Mouse (Mus musculus): ENCODE measurements around the gene Zbtb32. TPM values are rescaled to one million over a fixed set of nuclear protein-coding genes. Genes with fewer than 3 reads are reported as not detected.

Gene Zbtb32
- polyA plus RNA-seq, 1 experiment: 180 TPM

DNA sequence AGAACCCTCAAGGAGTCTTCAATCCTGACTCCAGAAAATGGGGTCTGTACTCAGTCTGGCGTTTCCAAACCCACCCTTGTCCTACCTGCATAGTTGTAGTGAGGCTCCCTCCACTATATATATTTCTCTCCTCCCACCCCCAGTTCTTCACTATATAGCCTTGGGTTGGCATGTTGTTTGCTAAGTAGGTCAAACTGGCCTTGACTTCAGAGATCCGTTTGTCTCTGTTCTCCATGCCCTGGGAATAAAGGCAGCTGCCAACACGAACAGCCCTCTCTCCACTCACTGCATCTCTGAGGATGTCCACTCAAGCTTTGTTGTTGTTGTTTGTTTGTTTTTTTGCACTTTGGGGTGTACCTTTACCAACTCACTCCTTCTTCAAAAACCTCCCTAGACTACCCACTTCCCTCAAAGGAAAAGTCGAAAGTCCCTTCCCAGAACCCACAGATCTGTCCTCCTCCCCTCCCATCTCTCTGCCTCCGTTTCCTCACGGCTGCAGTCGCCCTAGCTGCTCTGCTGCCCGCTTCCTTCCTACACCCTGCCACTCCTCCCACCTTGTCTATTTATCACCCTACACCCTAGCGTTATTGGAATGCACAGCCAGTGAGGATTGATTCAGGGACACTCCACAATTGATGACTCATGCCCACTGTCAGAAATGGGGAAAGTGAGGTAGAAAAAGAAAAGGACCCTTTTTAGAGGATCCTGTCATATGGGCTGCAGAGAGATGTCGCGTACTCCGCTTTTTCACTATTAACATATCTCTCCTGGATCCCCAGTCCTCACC lies 39.9 kb downstream of the Zbtb32 start:
- peak overlapping the region; percentile 79 for H3K27ac ChIP-seq (ENCODE audit: control insufficient read depth, insufficient read depth, low read depth, low read length)
- TF ChIP-seq CTCF (IDR thresholded peaks at IDR 0.05; ENCODE audit: control insufficient read depth, insufficient read depth, insufficient replicate concordance, low read depth, low read length) (no peak), POLR2A (IDR thresholded peaks at IDR 0.05; ENCODE audit: control insufficient read depth, low read depth, low read length) (no peak)
- H3K4me1 ChIP-seq (ENCODE audit: control insufficient read depth, insufficient read depth, low read length): peaks cover 25% of the 10 kb centered on the region
- peak overlapping the region; percentile 94 for H3K4me3 ChIP-seq (ENCODE audit: control insufficient read depth, low read depth, low read length)
- no peaks in the 10 kb centered on the region for H3K27me3 ChIP-seq (ENCODE audit: control insufficient read depth, insufficient read depth, low read length)
- H3K36me3 ChIP-seq (ENCODE audit: control insufficient read depth, insufficient read depth, low read length): no peaks in the 10 kb centered on the region; the same call in 1 of the 2 replicates

DNA sequence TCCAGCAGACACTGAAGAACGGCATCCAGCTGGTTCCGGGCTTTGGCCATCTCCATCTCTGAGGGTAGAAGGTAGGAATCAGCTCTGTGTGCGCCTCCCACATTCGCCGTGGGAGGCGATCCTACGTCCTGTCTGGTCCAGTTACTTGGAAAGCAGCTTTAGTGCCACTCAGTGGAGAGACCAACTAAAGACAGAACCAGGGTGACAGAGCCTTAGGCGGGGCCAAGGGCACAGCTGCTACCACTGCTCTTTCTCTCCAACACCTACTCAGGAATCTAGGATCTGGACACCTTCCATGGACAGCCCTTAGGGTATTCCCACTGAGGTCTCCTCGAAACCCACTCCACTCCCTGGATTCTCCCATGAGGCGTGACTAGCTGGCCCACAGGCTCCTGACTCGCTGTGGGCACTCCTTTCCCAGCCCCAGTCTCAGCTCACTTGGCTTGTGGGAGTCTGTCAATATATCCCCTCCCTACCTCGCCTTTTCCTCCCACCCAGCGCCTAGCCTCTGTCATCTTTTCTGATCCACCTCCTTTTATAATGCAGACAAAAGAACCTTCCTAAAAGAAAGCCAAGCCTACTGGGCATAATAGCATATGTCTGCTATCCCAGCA lies 40.7 kb downstream of the Zbtb32 start:
- peaks cover 30% of the 10 kb centered on the region for H3K4me1 ChIP-seq (ENCODE audit: control insufficient read depth, insufficient read depth, low read length)
- H3K4me3 ChIP-seq (ENCODE audit: control insufficient read depth, low read depth, low read length): peak overlapping the region; percentile 94
- no peaks in the 10 kb centered on the region for H3K27me3 ChIP-seq (ENCODE audit: control insufficient read depth, insufficient read depth, low read length)
- TF ChIP-seq CTCF (IDR thresholded peaks at IDR 0.05; ENCODE audit: control insufficient read depth, insufficient read depth, insufficient replicate concordance, low read depth, low read length) (no peak), POLR2A (IDR thresholded peaks at IDR 0.05; ENCODE audit: control insufficient read depth, low read depth, low read length) (no peak)
- H3K27ac ChIP-seq (ENCODE audit: control insufficient read depth, insufficient read depth, low read depth, low read length): no peak overlapping the region; the same call in 1 of the 2 replicates
- H3K36me3 ChIP-seq (ENCODE audit: control insufficient read depth, insufficient read depth, low read length): no peaks in the 10 kb centered on the region; the same call in 1 of the 2 replicates

GRCm38 (mm10) chr7:30556894-30557536 lies 41.7 kb downstream of the Zbtb32 start:
- no peak overlapping the region for H3K4me3 ChIP-seq (ENCODE audit: control insufficient read depth, low read depth, low read length)
- H3K4me1 ChIP-seq (ENCODE audit: control insufficient read depth, insufficient read depth, low read length): peaks cover 32% of the 10 kb centered on the region
- TF ChIP-seq POLR2A (IDR thresholded peaks at IDR 0.05; ENCODE audit: control insufficient read depth, low read depth, low read length) (no peak), CTCF (IDR thresholded peaks at IDR 0.05; ENCODE audit: control insufficient read depth, insufficient read depth, insufficient replicate concordance, low read depth, low read length) (no peak)
- H3K36me3 ChIP-seq (ENCODE audit: control insufficient read depth, insufficient read depth, low read length): no peaks in the 10 kb centered on the region; the same call in 1 of the 2 replicates
- no peaks in the 10 kb centered on the region for H3K27me3 ChIP-seq (ENCODE audit: control insufficient read depth, insufficient read depth, low read length)
- no peak overlapping the region for H3K27ac ChIP-seq (ENCODE audit: control insufficient read depth, insufficient read depth, low read depth, low read length)

GRCm38 (mm10) chr7:30553810-30554584 lies 44.7 kb downstream of the Zbtb32 start:
- no peaks in the 10 kb centered on the region; the same call in 1 of the 2 replicates for H3K36me3 ChIP-seq (ENCODE audit: control insufficient read depth, insufficient read depth, low read length)
- H3K4me3 ChIP-seq (ENCODE audit: control insufficient read depth, low read depth, low read length): peak overlapping the region; percentile 100
- no peak for TF ChIP-seq POLR2A (IDR thresholded peaks at IDR 0.05; ENCODE audit: control insufficient read depth, low read depth, low read length)
- TF ChIP-seq CTCF (IDR thresholded peaks at IDR 0.05; ENCODE audit: control insufficient read depth, insufficient read depth, insufficient replicate concordance, low read depth, low read length): 0 out of 2 replicates have a peak, but pooled peaks have one; percentile 11
- H3K27me3 ChIP-seq (ENCODE audit: control insufficient read depth, insufficient read depth, low read length): no peaks in the 10 kb centered on the region
- peaks cover 28% of the 10 kb centered on the region for H3K4me1 ChIP-seq (ENCODE audit: control insufficient read depth, insufficient read depth, low read length)
- peak overlapping the region; percentile 41; the same call in 1 of the 2 replicates for H3K27ac ChIP-seq (ENCODE audit: control insufficient read depth, insufficient read depth, low read depth, low read length)

DNA sequence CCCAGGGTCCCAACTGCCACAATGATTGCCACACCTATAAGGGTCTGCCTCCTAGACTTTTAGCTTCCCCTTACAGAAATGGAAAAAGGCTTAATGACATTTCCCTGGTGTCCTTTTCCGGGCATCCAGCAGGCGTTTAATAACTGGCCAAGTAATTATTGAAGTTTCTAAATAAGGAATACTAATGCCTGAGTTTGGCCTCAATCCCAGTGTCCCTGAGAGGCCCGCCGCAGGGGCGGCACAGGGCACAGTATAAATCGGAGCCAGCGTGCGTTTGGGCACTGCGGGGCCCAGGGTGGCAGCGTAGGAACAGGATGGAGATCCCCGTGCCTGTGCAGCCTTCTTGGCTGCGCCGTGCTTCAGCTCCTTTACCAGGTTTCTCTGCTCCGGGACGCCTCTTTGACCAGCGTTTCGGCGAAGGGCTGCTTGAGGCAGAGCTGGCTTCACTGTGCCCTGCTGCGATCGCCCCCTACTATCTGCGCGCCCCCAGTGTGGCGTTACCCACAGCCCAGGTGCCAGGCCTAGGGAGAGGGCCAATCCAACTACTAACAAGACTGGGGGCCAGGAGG lies 45.6 kb downstream of the Zbtb32 start:
- H3K36me3 ChIP-seq (ENCODE audit: control insufficient read depth, insufficient read depth, low read length): no peaks in the 10 kb centered on the region; the same call in 1 of the 2 replicates
- peak overlapping the region; percentile 100 for H3K4me3 ChIP-seq (ENCODE audit: control insufficient read depth, low read depth, low read length)
- no peak for TF ChIP-seq CTCF (IDR thresholded peaks at IDR 0.05; ENCODE audit: control insufficient read depth, insufficient read depth, insufficient replicate concordance, low read depth, low read length)
- TF ChIP-seq POLR2A (IDR thresholded peaks at IDR 0.05; ENCODE audit: control insufficient read depth, low read depth, low read length): no peak
- no peaks in the 10 kb centered on the region for H3K27me3 ChIP-seq (ENCODE audit: control insufficient read depth, insufficient read depth, low read length)
- peak overlapping the region; percentile 100 for H3K27ac ChIP-seq (ENCODE audit: control insufficient read depth, insufficient read depth, low read depth, low read length)
- H3K4me1 ChIP-seq (ENCODE audit: control insufficient read depth, insufficient read depth, low read length): peaks cover 25% of the 10 kb centered on the region

- H3K27ac ChIP-seq (ENCODE audit: control insufficient read depth, insufficient read depth, low read depth, low read length): peak within 1 kb of the TSS; percentile 100
- H3K36me3 ChIP-seq (ENCODE audit: control insufficient read depth, insufficient read depth, low read length): no peaks in the 10 kb centered on the region; the same call in 1 of the 2 replicates
- TF ChIP-seq POLR2A (IDR thresholded peaks at IDR 0.05; ENCODE audit: control insufficient read depth, low read depth, low read length) (peak; percentile 66), CTCF (IDR thresholded peaks at IDR 0.05; ENCODE audit: control insufficient read depth, insufficient read depth, insufficient replicate concordance, low read depth, low read length) (no peak; the same call in 1 of the 2 replicates)
- H3K4me1 ChIP-seq (ENCODE audit: control insufficient read depth, insufficient read depth, low read length): peaks cover 21% of the 10 kb centered on the region
- H3K4me3 ChIP-seq (ENCODE audit: control insufficient read depth, low read depth, low read length): peak within 1 kb of the TSS; percentile 100
- no peaks in the 10 kb centered on the region for H3K27me3 ChIP-seq (ENCODE audit: control insufficient read depth, insufficient read depth, low read length)
Measured at GRCm38 (mm10) chr7:30552102-30553020, 46.3 kb downstream of the Zbtb32 start, which contains the start of the genes Hspb6 and Proser3. Gene Hspb6, plus strand, starts transcription at chr7:30552178. Gene Proser3, minus strand, starts transcription at chr7:30552299.
